Mouse (Mus musculus) liver, embryonic 16.5 days (tissue): ENCODE results near the gene Ankmy1. TPM values are rescaled to one million over a fixed set of nuclear protein-coding genes. Genes with fewer than 3 reads are reported as not detected.

Source experiments
- ATAC-seq: fragments of 200-750 bp; cut with Nextera tagmentation; 2 replicates; pipeline ENCODE4 v1.8.0; 2017; ENCODE audit warnings: low read depth, mild to moderate bottlenecking, moderate number of reproducible peaks, moderate library complexity
- H3K27ac ChIP-seq: fragments of 300-500 bp; sonication (generic); 2 replicates; pipeline ENCODE4 v1.5.1; 2014; ENCODE audit warnings: mild to moderate bottlenecking, low read length
- H3K27me3 ChIP-seq: fragments of 300-500 bp; sonication (generic); 2 replicates; pipeline ENCODE4 v1.6.1; 2014; ENCODE audit warnings: low read depth, low read length, mixed read lengths; ENCODE audit not compliant: control insufficient read depth, insufficient read depth
- H3K36me3 ChIP-seq: fragments of 300-500 bp; sonication (generic); 2 replicates; pipeline ENCODE4 v1.6.1; 2014; ENCODE audit warnings: mild to moderate bottlenecking; ENCODE audit not compliant: control insufficient read depth, insufficient read depth
- H3K4me1 ChIP-seq: fragments of 300-500 bp; sonication (generic); 2 replicates; pipeline ENCODE4 v1.6.1; 2014; ENCODE audit warnings: low read depth, low read length, mixed read lengths; ENCODE audit not compliant: control insufficient read depth
- H3K4me2 ChIP-seq: fragments of 300-500 bp; sonication (generic); 2 replicates; pipeline ENCODE4 v1.6.1; 2014; ENCODE audit warnings: low read depth, low read length, mixed read lengths
- H3K4me3 ChIP-seq: fragments of 300-500 bp; sonication (generic); 2 replicates; pipeline ENCODE4 v1.5.1; 2014; ENCODE audit warnings: low read depth, mild to moderate bottlenecking, low read length
- H3K9ac ChIP-seq: fragments of 300-500 bp; sonication (generic); 2 replicates; pipeline ENCODE4 v1.6.1; 2014; ENCODE audit warnings: low read depth, low read length
- H3K9me3 ChIP-seq: fragments of 300-500 bp; sonication (generic); replicated peaks from 2 replicates; pipeline ENCODE4 v1.6.1; 2016; ENCODE audit warnings: low read length; ENCODE audit not compliant: control insufficient read depth
- whole genome bisulfite sequencing: fragments of 180-500 bp; shearing (Covaris S2); extraction: QIAGEN DNeasy Blood & Tissue Kit; methylation state at CpG from one replicate; pipeline ENCODE4 v1.1.7; 2014; ENCODE audit not compliant: insufficient replicate concordance; 5-methylcytosine and 5-hydroxymethylcytosine counted together
- polyA plus RNA-seq: library from polyadenylated mRNA; unstranded; fragments of >200 nt; fragmentation: Nextera tagmentation; extraction: Ambion mirVana; gene quantifications from 2 replicates; pipeline ENCODE4 v1.2.1, GENCODE M21; 2015

Ankmy1 gene
- polyA plus RNA-seq, 1 experiment from 2014 or later: not detected

- WGBS: 12% methylated on average over 10 of the region's 10 CpGs
- Histone ChIP-seq H3K4me2 (peak overlapping the region; percentile 96), H3K9me3 (no peaks in the 10 kb centered on the region), H3K4me1 (peaks cover 21% of the 10 kb centered on the region), H3K4me3 (peak overlapping the region; percentile 82), H3K9ac (peak overlapping the region; percentile 77), H3K27ac (peak overlapping the region; percentile 94), H3K27me3 (no peaks in the 10 kb centered on the region), H3K36me3 (peaks cover 4% of the 10 kb centered on the region)
- peak; percentile 28 for ATAC-seq
Observed at GRCm38 (mm10) chr1:92935054-92935962, 32.6 kb upstream of the Ankmy1 start.

GRCm38 (mm10) chr1:92934182-92934827 lies 31.6 kb upstream of the Ankmy1 start, which contains the start of gene Capn10:
Gene Capn10, plus strand, starts transcription at chr1:92934376.
- H3K36me3 ChIP-seq: peaks cover 3% of the 10 kb centered on the region; the same call in 1 of the 2 replicates
- no peaks in the 10 kb centered on the region for H3K27me3 ChIP-seq
- peak within 1 kb of the TSS; percentile 82 for H3K4me3 ChIP-seq
- peak within 1 kb of the TSS; percentile 94 for H3K27ac ChIP-seq
- peaks cover 21% of the 10 kb centered on the region for H3K4me1 ChIP-seq
- ATAC-seq: peak; percentile 98
- under 1% methylated on average over 45 of the region's 45 CpGs for WGBS
- H3K4me2 ChIP-seq: peak within 1 kb of the TSS; percentile 96
- no peaks in the 10 kb centered on the region for H3K9me3 ChIP-seq
- peak within 1 kb of the TSS; percentile 77 for H3K9ac ChIP-seq

- peak overlapping the region; percentile 77 for H3K9ac ChIP-seq
- H3K4me1 ChIP-seq: peaks cover 21% of the 10 kb centered on the region
- peak overlapping the region; percentile 94 for H3K27ac ChIP-seq
- no peak for ATAC-seq
- H3K36me3 ChIP-seq: peaks cover 3% of the 10 kb centered on the region; the same call in 1 of the 2 replicates
- WGBS: 63% methylated on average over 4 of the region's 4 CpGs
- no peaks in the 10 kb centered on the region for H3K9me3 ChIP-seq
- peak overlapping the region; percentile 96 for H3K4me2 ChIP-seq
- peak overlapping the region; percentile 82 for H3K4me3 ChIP-seq
- no peaks in the 10 kb centered on the region for H3K27me3 ChIP-seq
Observed at GRCm38 (mm10) chr1:92933611-92934010, 30.9 kb upstream of the Ankmy1 start.

GRCm38 (mm10) chr1:92930171-92930706 lies 27.5 kb upstream of the Ankmy1 start:
- ATAC-seq: no peak
- no peak overlapping the region for H3K4me2 ChIP-seq
- WGBS: 23% methylated on average over 1 of the region's 1 CpGs
- no peak overlapping the region for H3K9ac ChIP-seq
- H3K27ac ChIP-seq: no peak overlapping the region
- H3K9me3 ChIP-seq: no peaks in the 10 kb centered on the region
- H3K4me1 ChIP-seq: peaks cover 8% of the 10 kb centered on the region
- H3K36me3 ChIP-seq: no peaks in the 10 kb centered on the region
- H3K4me3 ChIP-seq: no peak overlapping the region
- H3K27me3 ChIP-seq: no peaks in the 10 kb centered on the region

GRCm38 (mm10) chr1:92921496-92921895 lies 18.8 kb upstream of the Ankmy1 start:
- WGBS: 73% methylated on average over 4 of the region's 4 CpGs
- Histone ChIP-seq H3K4me3 (no peak overlapping the region), H3K4me1 (peaks cover 4% of the 10 kb centered on the region; the same call in 1 of the 2 replicates), H3K4me2 (no peak overlapping the region), H3K27ac (no peak overlapping the region), H3K9me3 (no peaks in the 10 kb centered on the region), H3K27me3 (no peaks in the 10 kb centered on the region), H3K36me3 (peaks cover 21% of the 10 kb centered on the region), H3K9ac (no peak overlapping the region)
- ATAC-seq: no peak

- 43% methylated on average over 7 of the region's 7 CpGs for WGBS
- Histone ChIP-seq H3K27me3 (no peaks in the 10 kb centered on the region), H3K9ac (no peak overlapping the region), H3K27ac (no peak overlapping the region), H3K4me3 (no peak overlapping the region), H3K4me2 (no peak overlapping the region), H3K9me3 (no peaks in the 10 kb centered on the region), H3K4me1 (peaks cover 4% of the 10 kb centered on the region; the same call in 1 of the 2 replicates), H3K36me3 (peaks cover 26% of the 10 kb centered on the region)
- peak; percentile 69 for ATAC-seq
Observed at GRCm38 (mm10) chr1:92920474-92921200, 17.9 kb upstream of the Ankmy1 start.

GRCm38 (mm10) chr1:92919775-92920174 lies 17.1 kb upstream of the Ankmy1 start:
- Histone ChIP-seq H3K36me3 (peaks cover 26% of the 10 kb centered on the region), H3K4me3 (no peak overlapping the region), H3K4me1 (peaks cover 4% of the 10 kb centered on the region; the same call in 1 of the 2 replicates), H3K9ac (no peak overlapping the region), H3K27ac (no peak overlapping the region), H3K27me3 (no peaks in the 10 kb centered on the region), H3K9me3 (no peaks in the 10 kb centered on the region), H3K4me2 (no peak overlapping the region)
- 76% methylated on average over 12 of the region's 12 CpGs for WGBS
- no peak for ATAC-seq

- Histone ChIP-seq H3K4me2 (no peak overlapping the region), H3K27me3 (no peaks in the 10 kb centered on the region), H3K9me3 (no peaks in the 10 kb centered on the region), H3K4me1 (peaks cover 4% of the 10 kb centered on the region; the same call in 1 of the 2 replicates), H3K4me3 (no peak overlapping the region), H3K27ac (no peak overlapping the region), H3K36me3 (peaks cover 26% of the 10 kb centered on the region), H3K9ac (no peak overlapping the region)
- ATAC-seq: no peak
- 95% methylated on average over 11 of the region's 11 CpGs for WGBS
Observed at GRCm38 (mm10) chr1:92919151-92919550, 16.4 kb upstream of the Ankmy1 start.
